ENCODE assay signal across 16 mouse cellular contexts in the genomic region with DNA sequence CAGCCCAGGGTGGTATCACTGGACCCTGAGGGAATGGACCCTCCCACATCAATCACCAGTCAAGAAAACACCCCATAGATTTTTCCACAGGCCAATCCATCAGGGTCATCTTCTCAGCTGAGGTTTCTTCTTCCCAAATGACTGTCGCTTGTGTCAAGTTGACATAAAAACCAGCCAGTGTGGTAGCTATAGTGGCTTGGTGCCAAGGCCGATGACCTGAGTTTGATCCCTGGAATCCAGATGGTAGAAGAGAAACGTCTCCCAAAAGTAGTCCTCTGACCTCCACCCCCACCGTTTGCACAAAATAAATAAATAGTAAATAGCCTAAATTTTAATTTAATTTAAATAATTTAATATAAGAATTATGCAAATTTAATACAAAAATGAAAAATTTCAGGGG.
"Had no signal": no experiment of that assay in that cellular context is flagged by ENCODE, and none has a peak within 500 bp of the region (broad histone marks: within the 10 kb centered on the region; RNA-seq: fewer than 3 reads in every experiment).

No protein-coding gene starts in this region.

- DNase-seq: retina, postnatal 1 day; right cerebral cortex, adult 18-20 months; right cerebral cortex, postnatal 14 days; right cerebral cortex, postnatal 25 days; right cerebral cortex, postnatal 4 days; spleen, adult 18-20 months; thymus, adult 18-20 months; thymus, adult 2 months; thymus, postnatal 14 days; thymus, postnatal 25 days; thymus, postnatal 36 days; thymus, postnatal 4 days had no signal

- H3K27me3 ChIP-seq: neural tube, embryonic 13.5 days; neural tube, embryonic 15.5 days; stomach, embryonic 15.5 days had no signal

- H3K9ac ChIP-seq: neural tube, embryonic 13.5 days; neural tube, embryonic 15.5 days; stomach, embryonic 15.5 days had no signal

- H3K4me2 ChIP-seq: neural tube, embryonic 13.5 days; neural tube, embryonic 15.5 days; stomach, embryonic 15.5 days had no signal

- H3K27ac ChIP-seq: neural tube, embryonic 13.5 days; neural tube, embryonic 15.5 days; stomach, embryonic 15.5 days; stomach, postnatal 0 days had no signal

- H3K36me3 ChIP-seq: neural tube, embryonic 13.5 days; neural tube, embryonic 15.5 days; stomach, embryonic 15.5 days had no signal

- H3K9me3 ChIP-seq: neural tube, embryonic 13.5 days; neural tube, embryonic 15.5 days; stomach, embryonic 15.5 days had no signal

- H3K4me3 ChIP-seq: neural tube, embryonic 13.5 days; neural tube, embryonic 15.5 days; stomach, embryonic 15.5 days had no signal
